Mouse (Mus musculus) cerebellum, adult 2 months (tissue): ENCODE measurements at regions not wholly inside any gene's neighbourhood (a gene's known extent, or its start where the extent isn't known, plus 50 kb on each side); places are given as distances from the start of the nearest gene placed in this dataset.

ENCODE experiments used
- CTCF ChIP-seq: fragments of 200-500 bp; IDR thresholded peaks from 2 replicates; pipeline ENCODE4 v1.5.1; 2011; ENCODE audit warnings: low read depth, mild to moderate bottlenecking, control low read depth, low read length, moderate library complexity, borderline replicate concordance; ENCODE audit not compliant: insufficient read depth
- POLR2A ChIP-seq: fragments of 200-500 bp; IDR thresholded peaks from 2 replicates; pipeline ENCODE4 v1.6.1; 2011; ENCODE audit warnings: low read length, control low read depth, borderline replicate concordance; ENCODE audit not compliant: insufficient read depth

GRCm38 (mm10) chr12:71693346-71694038 lies 137.4 kb upstream of the Daam1 start:
- no peak for TF ChIP-seq CTCF
- TF ChIP-seq POLR2A, result no peak
